Mouse (Mus musculus) spleen, postnatal 36 days (tissue): ENCODE results near the gene Xylt2.
"Not testable (repeated sequence)": the region's sequence is repeated elsewhere in the genome, so short reads cannot be mapped to it uniquely, and the experiment has no call there.

Experiments
- DNase-seq, 2 experiments: peaks; one replicate each; pipeline ENCODE4 v3.0.0; 2022; ENCODE audit warnings: low spot score in 2 of 2, mixed read lengths in 1 of 2

Xylt2 gene

GRCm38 (mm10) chr11:94676308-94676707, 1.0 kb downstream of the Xylt2 start:
- DNase-seq, result no peak

DNA sequence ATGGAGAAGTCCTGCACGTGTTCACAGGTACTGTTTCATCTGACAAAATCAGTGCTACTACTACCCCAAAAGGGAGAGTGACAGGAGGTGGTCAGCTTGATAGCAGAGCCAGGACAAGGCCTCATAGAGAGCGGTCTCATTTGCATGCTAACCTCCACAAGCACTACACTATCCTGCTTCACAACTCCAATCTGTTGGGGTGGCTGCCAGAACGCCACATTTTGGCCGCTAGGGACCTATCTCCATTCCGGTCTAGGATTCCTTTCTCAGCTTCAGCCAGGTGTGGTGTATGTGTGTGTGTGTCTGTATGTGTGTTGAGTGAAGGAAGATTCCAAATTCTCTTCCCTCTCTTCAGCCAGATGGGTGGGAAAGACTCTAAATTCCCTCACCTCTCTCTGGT, 1.9 kb downstream of the Xylt2 start:
- no peak for DNase-seq

- no peak for DNase-seq
Measured at GRCm38 (mm10) chr11:94674984-94675383, 2.3 kb downstream of the Xylt2 start.

GRCm38 (mm10) chr11:94665281-94665680, 12.0 kb downstream of the Xylt2 start:
- no peak for DNase-seq

GRCm38 (mm10) chr11:94661344-94661743, 16.0 kb downstream of the Xylt2 start:
- no peak for DNase-seq

DNA sequence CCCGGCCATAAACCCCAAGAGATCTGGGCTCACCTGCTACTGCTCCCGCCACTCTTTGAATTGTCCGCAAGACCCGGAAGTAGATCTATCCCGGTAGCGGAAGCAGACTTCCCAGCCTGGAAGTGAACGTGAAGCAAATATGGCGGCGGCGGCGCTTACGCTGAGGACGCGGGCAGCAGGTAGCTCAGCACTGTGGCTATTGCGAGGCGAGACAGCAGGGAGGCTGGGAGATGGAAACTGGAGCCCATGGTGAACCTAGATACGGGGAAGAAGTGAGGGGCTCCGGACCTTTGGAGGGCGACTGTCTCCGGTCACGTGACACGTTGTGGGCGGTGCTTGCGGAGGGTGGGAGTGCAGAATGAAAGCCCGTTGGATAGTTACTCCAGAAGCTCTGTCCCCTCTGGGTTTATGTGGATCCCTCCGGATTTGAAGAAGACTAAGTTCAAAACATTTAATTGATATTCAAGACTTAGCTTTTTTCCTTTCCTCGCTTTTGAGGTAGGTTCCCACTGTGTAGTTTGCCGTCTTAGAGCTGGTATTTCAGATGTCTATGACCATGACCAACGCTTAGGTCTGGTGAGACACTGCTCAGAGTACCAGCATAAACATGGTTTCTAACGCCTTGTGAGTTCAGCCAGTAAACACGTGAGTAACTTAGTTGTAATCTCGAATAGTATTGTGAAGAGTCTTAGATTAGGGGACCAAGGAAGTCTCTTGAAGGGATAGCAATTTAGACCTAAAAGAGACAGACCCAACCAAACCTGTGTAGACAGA, 23.5 kb downstream of the Xylt2 start, which contains the start of the genes Mrpl27 and Eme1:
TSS of gene Mrpl27 (plus strand) at position 105 of the 774 bp plus-strand sequence.
TSS of gene Eme1 (minus strand) at position 302 of the 774 bp plus-strand sequence.
- peak; percentile 79 to 82 for DNase-seq

- DNase-seq, result no peak
Measured at GRCm38 (mm10) chr11:94652973-94653372, 24.3 kb downstream of the Xylt2 start.

DNA sequence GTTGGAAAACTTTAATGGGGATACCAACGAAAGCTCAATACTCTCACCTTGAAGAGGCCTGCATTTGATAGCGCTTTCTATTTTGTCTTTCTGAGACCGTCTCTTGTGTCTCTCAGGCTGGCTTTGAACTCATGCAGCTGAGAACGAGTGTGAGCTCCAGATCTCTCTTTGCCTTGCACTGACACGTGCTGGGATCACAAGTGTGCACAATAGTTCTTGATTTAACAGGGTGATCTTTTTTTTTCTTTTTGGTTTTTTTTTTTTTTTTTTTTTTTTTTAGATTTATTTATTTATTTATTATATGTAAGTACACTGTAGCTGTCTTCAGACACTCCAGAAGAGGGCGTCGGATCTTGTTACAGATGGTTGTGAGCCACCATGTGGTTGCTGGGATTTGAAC, 26.1 kb downstream of the Xylt2 start:
- not testable (repeated sequence) for DNase-seq

GRCm38 (mm10) chr11:94646457-94646856, 30.9 kb downstream of the Xylt2 start:
- no peak for DNase-seq

GRCm38 (mm10) chr11:94644461-94645219, 32.7 kb downstream of the Xylt2 start:
- no peak for DNase-seq

GRCm38 (mm10) chr11:94634431-94634830, 42.9 kb downstream of the Xylt2 start:
- DNase-seq, result no peak

DNA sequence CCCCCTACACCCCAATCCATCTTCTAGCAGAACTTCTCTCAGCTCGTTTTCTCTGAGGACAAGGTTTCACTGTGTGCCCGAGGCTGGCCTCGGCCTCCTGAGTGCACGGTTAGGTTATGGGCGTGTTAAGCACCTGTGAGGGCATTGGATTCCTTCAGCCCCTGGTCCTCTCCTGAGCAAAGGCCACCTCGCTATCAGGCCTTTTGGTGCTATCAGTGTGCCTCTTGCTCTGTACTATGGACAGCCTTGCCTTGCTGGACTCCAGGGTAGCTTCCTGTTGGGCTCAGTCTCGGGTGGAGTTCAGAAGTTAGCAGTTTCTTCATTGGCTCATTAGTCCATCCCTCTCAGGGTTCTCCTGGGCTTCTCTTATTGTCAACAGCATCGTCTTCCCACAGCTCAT, 44.3 kb downstream of the Xylt2 start:
- DNase-seq, result no peak

DNA sequence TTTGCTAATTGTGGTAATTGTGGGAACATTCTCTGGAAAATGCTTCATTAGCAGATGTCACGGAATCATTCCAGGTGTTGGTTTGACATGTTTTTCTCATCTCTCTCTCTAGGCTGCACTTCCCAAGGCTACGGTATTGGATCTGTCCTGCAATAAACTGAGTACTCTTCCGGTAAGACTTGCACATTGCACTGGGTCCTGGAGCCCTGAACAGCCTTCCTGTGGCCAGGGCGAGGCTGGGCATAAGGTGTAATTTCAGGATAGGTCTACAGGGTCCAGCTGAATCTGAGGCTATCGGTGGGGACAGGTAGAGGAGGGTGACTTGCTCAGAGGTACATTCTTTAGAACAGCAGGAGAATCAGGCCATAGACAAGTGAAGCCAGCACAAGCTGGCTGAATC, 45.3 kb downstream of the Xylt2 start:
- no peak for DNase-seq

- peak; percentile 5 to 6 for DNase-seq
Measured at GRCm38 (mm10) chr11:94630199-94631011, 46.9 kb downstream of the Xylt2 start.

DNA sequence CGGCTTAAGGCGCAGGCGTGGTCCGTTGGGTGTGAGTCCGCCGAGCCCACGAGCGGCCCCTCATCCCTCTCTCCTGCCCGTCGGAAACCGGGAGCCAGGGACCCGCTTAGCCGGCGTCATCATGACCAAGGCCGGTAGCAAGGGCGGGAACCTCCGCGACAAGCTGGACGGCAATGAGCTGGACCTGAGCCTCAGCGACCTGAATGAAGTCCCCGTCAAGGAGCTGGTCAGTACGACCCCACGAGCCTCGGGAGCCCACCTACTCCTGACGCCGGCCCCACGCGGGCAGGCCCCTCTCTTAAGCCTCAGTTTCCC, 47.5 kb downstream of the Xylt2 start:
- DNase-seq, result no peak

DNA sequence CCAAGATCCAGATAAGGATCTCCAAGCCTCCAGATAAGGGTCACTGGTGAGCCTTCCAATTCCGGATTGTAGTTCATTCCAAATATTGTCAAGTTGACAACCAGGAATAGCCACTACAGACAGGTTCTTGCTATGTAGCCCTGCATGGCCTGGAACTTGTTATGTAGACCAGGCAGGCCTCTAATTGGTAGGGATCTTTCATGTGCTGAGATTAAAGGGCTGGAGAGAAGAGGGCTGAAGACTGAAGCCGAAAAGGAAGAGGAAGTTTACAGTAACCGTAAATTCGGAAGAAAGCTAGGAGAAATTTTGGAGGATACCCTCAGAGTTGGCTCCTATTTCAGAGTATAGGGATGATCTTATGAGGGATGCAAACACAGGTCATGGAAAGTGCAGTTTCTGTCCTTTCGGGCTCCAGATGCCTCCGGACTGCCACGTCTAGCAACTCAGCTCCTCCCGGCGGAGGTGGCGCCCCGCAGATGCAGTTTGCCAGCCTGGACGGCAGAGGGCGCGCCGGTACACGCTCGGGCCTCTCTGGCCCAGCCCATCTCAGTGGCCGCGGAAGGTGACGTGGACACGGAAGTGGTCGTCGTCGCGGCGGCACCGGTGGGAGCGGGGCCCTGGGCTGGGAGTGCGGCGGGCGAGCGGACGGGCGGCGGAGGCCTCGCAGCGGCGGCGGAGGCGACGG, 48.0 kb downstream of the Xylt2 start, which contains the start of gene Lrrc59:
TSS of gene Lrrc59 (plus strand) at position 569 of the 685 bp plus-strand sequence.
- DNase-seq, result peak; percentile 92

GRCm38 (mm10) chr11:94622162-94622561, 55.2 kb downstream of the Xylt2 start:
- DNase-seq, result no peak

- DNase-seq, result no peak
Measured at GRCm38 (mm10) chr11:94621458-94621852, 55.9 kb downstream of the Xylt2 start.

DNA sequence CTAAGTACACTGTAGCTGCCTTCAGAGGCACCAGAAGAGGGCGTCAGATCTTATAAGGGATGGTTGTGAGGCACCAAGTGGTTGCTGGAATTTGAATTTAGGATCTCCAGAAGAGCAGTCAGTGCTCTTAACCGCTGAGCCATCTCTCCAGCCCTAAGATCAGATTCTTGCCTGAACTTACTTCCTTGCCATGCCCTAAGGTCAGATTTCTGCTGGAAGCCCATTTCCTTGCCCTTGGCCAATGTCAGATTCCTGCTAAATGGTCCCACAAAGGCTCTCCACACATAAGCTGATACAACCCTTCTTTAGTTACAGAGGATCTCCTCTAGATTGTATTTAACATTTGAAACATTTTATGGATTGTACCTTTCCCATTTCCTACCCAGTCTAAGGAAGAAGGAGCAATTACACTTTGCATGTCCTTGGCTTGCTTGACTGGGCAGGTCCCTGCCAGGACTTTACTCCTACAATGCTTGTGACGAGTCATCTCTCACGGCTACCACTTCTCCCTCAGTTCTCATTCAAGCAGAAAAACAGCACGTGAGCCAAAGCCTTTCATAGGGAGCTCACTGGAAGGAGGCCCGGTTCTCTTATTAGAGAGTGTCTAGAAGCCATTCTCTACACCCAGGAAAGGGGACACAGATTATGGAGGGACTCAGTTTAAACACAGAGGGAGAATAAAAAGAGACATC, 56.4 kb downstream of the Xylt2 start:
- DNase-seq, result no peak

DNA sequence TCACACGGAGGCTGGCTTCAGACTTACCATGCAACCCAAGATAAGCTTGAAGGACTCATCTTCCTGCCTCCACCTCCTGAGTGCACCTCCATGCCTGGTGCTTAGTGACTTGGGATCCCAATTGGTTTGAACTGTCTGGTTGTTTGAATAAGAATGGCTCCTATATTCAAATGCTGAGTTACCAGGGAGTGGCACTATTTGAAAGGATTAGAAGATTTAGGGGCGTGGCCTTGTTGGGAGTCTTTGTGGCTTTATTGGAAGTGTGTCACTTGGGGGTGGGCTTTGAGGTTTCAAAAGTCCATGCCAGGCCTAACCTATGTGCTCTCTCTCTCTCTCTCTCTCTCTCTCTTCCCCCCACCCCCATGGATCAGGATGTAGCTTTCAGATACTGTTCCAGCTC, 59.7 kb downstream of the Xylt2 start:
- DNase-seq, result no peak

GRCm38 (mm10) chr11:94615494-94615893, 61.8 kb downstream of the Xylt2 start:
- no peak for DNase-seq
